Mouse (Mus musculus) activated CD4-positive, CD25-positive, alpha-beta regulatory T cell, adult 4 months (primary cell): ENCODE data around the gene Lad1. TPM values are rescaled to one million over a fixed set of nuclear protein-coding genes. Genes with fewer than 3 reads are reported as not detected.

Experiments
- polyA plus RNA-seq, 2 experiments: library from polyadenylated mRNA; unstranded; fragments of 100-300 nt; shearing (Covaris generic); gene quantifications; one replicate each; pipeline ENCODE4 v1.2.1; 2017

Lad1 gene
- polyA plus RNA-seq, 2 experiments from 2014 or later = 7.8 to 12.4 TPM

Other genes starting within 250 kb of the Lad1 start
- gene Nav1, start 211.3 kb upstream of the Lad1 start, polyA plus RNA-seq = under 1 TPM; 0.22 to 0.61 TPM
- 10 to 100 TPM; 14.5 to 35.2 TPM for gene Csrp1, start 98.5 kb upstream of the Lad1 start, polyA plus RNA-seq
- 1 to 10 TPM; 1.9 to 3.8 TPM for gene Phlda3, start 52.5 kb upstream of the Lad1 start, polyA plus RNA-seq
- gene Tnni1, start 39.2 kb upstream of the Lad1 start, polyA plus RNA-seq = not detected
- under 1 TPM; 0.46 to 0.83 TPM for gene Tnnt2, start 17.8 kb downstream of the Lad1 start, polyA plus RNA-seq
- gene Pkp1, start 100.6 kb downstream of the Lad1 start, polyA plus RNA-seq = not detected
- gene Igfn1, start 187.7 kb downstream of the Lad1 start, polyA plus RNA-seq = not detected
- gene Tmem9, start 189.6 kb downstream of the Lad1 start, polyA plus RNA-seq = 10 to 100 TPM; 21.4 to 27.0 TPM
- gene Ascl5, start 232.2 kb downstream of the Lad1 start, polyA plus RNA-seq = not detected
- 1 to 10 TPM; 2.4 to 2.9 TPM for gene Cacna1s, start 234.2 kb downstream of the Lad1 start, polyA plus RNA-seq